Mouse (Mus musculus): Measurements from ENCODE around the gene Hist1h2bh.

The Hist1h2bh gene

GRCm38 (mm10) chr13:23510127-23510526, 33.1 kb downstream of the Hist1h2bh start:
- no peak for DNase-seq (ENCODE audit: extremely low read depth, low read depth, low spot score)

GRCm38 (mm10) chr13:23506819-23507515, 36.2 kb downstream of the Hist1h2bh start:
- no peak for DNase-seq (ENCODE audit: extremely low read depth, low read depth, low spot score)

GRCm38 (mm10) chr13:23506351-23506750, 36.8 kb downstream of the Hist1h2bh start:
- DNase-seq (ENCODE audit: extremely low read depth, low read depth, low spot score), result no peak

- DNase-seq (ENCODE audit: extremely low read depth, low read depth, low spot score), result no peak
These were observed 37.4 kb downstream of the Hist1h2bh start for GRCm38 (mm10) chr13:23505662-23506345.

- no peak for DNase-seq (ENCODE audit: extremely low read depth, low read depth, low spot score)
These were observed 39.4 kb downstream of the Hist1h2bh start for GRCm38 (mm10) chr13:23503797-23504196.

GRCm38 (mm10) chr13:23502916-23503315, 40.3 kb downstream of the Hist1h2bh start:
- DNase-seq (ENCODE audit: extremely low read depth, low read depth, low spot score), result no peak

GRCm38 (mm10) chr13:23502031-23502567, 41.1 kb downstream of the Hist1h2bh start:
- DNase-seq (ENCODE audit: extremely low read depth, low read depth, low spot score), result no peak

- DNase-seq (ENCODE audit: extremely low read depth, low read depth, low spot score), result no peak
These were observed 41.7 kb downstream of the Hist1h2bh start for GRCm38 (mm10) chr13:23501511-23501910.

- DNase-seq (ENCODE audit: extremely low read depth, low read depth, low spot score), result no peak
These were observed 42.6 kb downstream of the Hist1h2bh start for GRCm38 (mm10) chr13:23500424-23501200.

- DNase-seq (ENCODE audit: extremely low read depth, low read depth, low spot score), result no peak
These were observed 43.2 kb downstream of the Hist1h2bh start for GRCm38 (mm10) chr13:23499943-23500342.

- DNase-seq (ENCODE audit: extremely low read depth, low read depth, low spot score), result no peak
These were observed 44.5 kb downstream of the Hist1h2bh start for GRCm38 (mm10) chr13:23498653-23499052.

GRCm38 (mm10) chr13:23497656-23498321, 45.4 kb downstream of the Hist1h2bh start:
- DNase-seq (ENCODE audit: extremely low read depth, low read depth, low spot score), result no peak

- no peak for DNase-seq (ENCODE audit: extremely low read depth, low read depth, low spot score)
These were observed 47.7 kb downstream of the Hist1h2bh start for GRCm38 (mm10) chr13:23495526-23495925.

- no peak for DNase-seq (ENCODE audit: extremely low read depth, low read depth, low spot score)
These were observed 51.2 kb downstream of the Hist1h2bh start for GRCm38 (mm10) chr13:23491990-23492389.

Data from fat pad, adult 2 months (tissue).